ENCODE assay signal across 8 mouse cellular contexts in the genomic region with DNA sequence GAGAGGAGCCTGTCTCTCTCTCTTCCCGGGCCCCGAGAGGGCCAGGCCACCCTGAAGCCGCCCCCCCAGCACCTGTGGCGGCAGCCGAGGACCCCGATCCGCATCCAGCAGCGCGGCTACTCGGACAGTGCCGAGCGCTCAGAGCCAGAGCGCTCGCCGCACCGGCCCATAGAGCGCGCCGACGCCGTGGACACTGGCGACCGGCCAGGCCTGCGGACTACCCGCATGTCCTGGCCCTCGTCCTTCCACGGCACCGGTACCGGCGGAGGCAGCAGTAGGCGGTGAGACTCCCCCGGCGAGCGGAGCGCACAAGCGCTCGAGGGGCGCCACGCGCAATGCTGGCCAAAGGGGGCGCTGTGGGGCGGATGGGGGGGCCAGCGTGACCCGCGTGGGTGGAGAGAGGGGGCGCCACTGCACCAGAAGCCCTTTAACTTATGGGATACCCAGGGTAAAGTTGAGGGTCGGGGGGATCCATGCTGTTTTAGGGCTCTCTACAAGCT. TPM values are rescaled to one million over a fixed set of nuclear protein-coding genes. Genes with fewer than 3 reads are reported as not detected.
DNase-seq lines count a peak whose midpoint lies in the region; ATAC-seq and TF ChIP-seq lines count a peak whose summit lies in the region.

No protein-coding gene starts in this region.

- H3K27ac ChIP-seq in embryonic facial prominence, embryonic 11.5 days (replicated peaks; ENCODE audit: low read depth, low read length), result no peak overlapping the region
- H3K27ac ChIP-seq in hindbrain, embryonic 10.5 days, result peak overlapping the region; percentile 68
- peak overlapping the region; percentile 87 for H3K27ac ChIP-seq in limb, embryonic 10.5 days
- H3K27ac ChIP-seq in midbrain, postnatal 0 days (ENCODE audit: low read depth, low read length), result no peak overlapping the region

- H3K4me1 ChIP-seq in embryonic facial prominence, embryonic 11.5 days (ENCODE audit: control insufficient read depth, insufficient read depth, low read length), result peaks cover 14% of the 10 kb centered on the region
- H3K4me1 ChIP-seq in hindbrain, embryonic 10.5 days (replicated peaks), result peaks cover 63% of the 10 kb centered on the region
- peaks cover 64% of the 10 kb centered on the region for H3K4me1 ChIP-seq in limb, embryonic 10.5 days
- H3K4me1 ChIP-seq in midbrain, postnatal 0 days (ENCODE audit: insufficient read depth, low read length), result peaks cover 3% of the 10 kb centered on the region; the same call in 1 of the 2 replicates

- DNase-seq in adrenal gland, adult (ENCODE audit: inconsistent age in 2 of 2, low spot score in 1 of 2), result peak; percentile 60 to 76
- no peak for DNase-seq in adrenal gland, adult 8-10 months
- peak; percentile 51 for DNase-seq in 3134 (ENCODE audit: extremely low read depth, insufficient read length, low spot score)
- DNase-seq in embryonic facial prominence, embryonic 11.5 days (ENCODE audit: low spot score), result peak; percentile 60
- peak; percentile 59 for DNase-seq in hindbrain, embryonic 10.5 days (ENCODE audit: low spot score)
- peak; percentile 78 for DNase-seq in limb, embryonic 10.5 days (ENCODE audit: low spot score)
- DNase-seq in midbrain, postnatal 0 days (ENCODE audit: low spot score), result peak; percentile 28
- peak; percentile 67 for DNase-seq in thymus, postnatal 14 days

- peak overlapping the region; percentile 51 for H3K9ac ChIP-seq in embryonic facial prominence, embryonic 11.5 days (replicated peaks; ENCODE audit: low read length)
- peak overlapping the region; percentile 62 for H3K9ac ChIP-seq in midbrain, postnatal 0 days (replicated peaks; ENCODE audit: low read length, poor library complexity, severe bottlenecking)

- peak overlapping the region; percentile 49 for H3K4me3 ChIP-seq in embryonic facial prominence, embryonic 11.5 days (ENCODE audit: low read depth, low read length)
- peak overlapping the region; percentile 53 for H3K4me3 ChIP-seq in hindbrain, embryonic 10.5 days
- peak overlapping the region; percentile 63 for H3K4me3 ChIP-seq in limb, embryonic 10.5 days
- H3K4me3 ChIP-seq in midbrain, postnatal 0 days (ENCODE audit: low read depth, low read length), result peak overlapping the region; percentile 55

- peak overlapping the region; percentile 77 for H3K4me2 ChIP-seq in embryonic facial prominence, embryonic 11.5 days (ENCODE audit: low read depth, low read length)
- H3K4me2 ChIP-seq in midbrain, postnatal 0 days (ENCODE audit: low read depth, low read length, poor library complexity, severe bottlenecking), result peak overlapping the region; percentile 67

- no peak for ATAC-seq in embryonic facial prominence, embryonic 11.5 days (replicated peaks; ENCODE audit: insufficient number of reproducible peaks, low FRiP score, low TSS enrichment, low read depth)
- ATAC-seq in midbrain, postnatal 0 days (ENCODE audit: low FRiP score), result peak; percentile 32; the same call in 1 of the 2 replicates

- WGBS in embryonic facial prominence, embryonic 11.5 days, result 2% methylated on average over 41 of the region's 47 CpGs
- WGBS in hindbrain, embryonic 10.5 days, result 1% methylated on average over 47 of the region's 47 CpGs
- WGBS in limb, embryonic 10.5 days, result 1% methylated on average over 46 of the region's 47 CpGs
- WGBS in midbrain, postnatal 0 days, result under 1% methylated on average over 47 of the region's 47 CpGs

- TF ChIP-seq CTCF in midbrain, postnatal 0 days (IDR thresholded peaks at IDR 0.05), result peak; percentile 78

- H3K27me3 ChIP-seq in embryonic facial prominence, embryonic 11.5 days (ENCODE audit: control insufficient read depth, insufficient read depth, low read length), result peaks cover 39% of the 10 kb centered on the region
- peaks cover 74% of the 10 kb centered on the region for H3K27me3 ChIP-seq in hindbrain, embryonic 10.5 days (ENCODE audit: insufficient read depth, poor library complexity, severe bottlenecking)
- H3K27me3 ChIP-seq in limb, embryonic 10.5 days (ENCODE audit: low read depth, poor library complexity, severe bottlenecking), result peaks cover 62% of the 10 kb centered on the region
- H3K27me3 ChIP-seq in midbrain, postnatal 0 days (ENCODE audit: insufficient read depth, low read length), result peaks cover 50% of the 10 kb centered on the region

- no peaks in the 10 kb centered on the region for H3K9me3 ChIP-seq in embryonic facial prominence, embryonic 11.5 days (replicated peaks; ENCODE audit: control insufficient read depth, low read length)
- no peaks in the 10 kb centered on the region for H3K9me3 ChIP-seq in hindbrain, embryonic 10.5 days
- no peaks in the 10 kb centered on the region for H3K9me3 ChIP-seq in limb, embryonic 10.5 days (replicated peaks)
- H3K9me3 ChIP-seq in midbrain, postnatal 0 days (ENCODE audit: low read length), result no peaks in the 10 kb centered on the region

- H3K36me3 ChIP-seq in embryonic facial prominence, embryonic 11.5 days (replicated peaks; ENCODE audit: control insufficient read depth, insufficient read depth, low read depth, low read length), result no peaks in the 10 kb centered on the region
- H3K36me3 ChIP-seq in hindbrain, embryonic 10.5 days, result no peaks in the 10 kb centered on the region
- no peaks in the 10 kb centered on the region for H3K36me3 ChIP-seq in limb, embryonic 10.5 days
- no peaks in the 10 kb centered on the region for H3K36me3 ChIP-seq in midbrain, postnatal 0 days (ENCODE audit: insufficient read depth, low read length)

RNA-seq across cellular contexts. Expression of gene Pde4a, which starts 0.5 kb away (rescaled TPM):
- 10 to 100 TPM in 2 of 4 experiments, 1 to 10 TPM in 2; 5.7 to 13.4 (median 9.8) TPM for total RNA-seq in adrenal gland, adult 8-10 months (2022)
- 3.8 and 4.7 TPM in 2 replicates for polyA plus RNA-seq in embryonic facial prominence, embryonic 11.5 days (2014; fragmentation: Nextera tagmentation; extraction: Ambion mirVana)
- polyA plus RNA-seq in hindbrain, embryonic 10.5 days (2016; fragmentation: Nextera tagmentation; extraction: Ambion mirVana), result 3.7 and 6.5 TPM in 2 replicates
- polyA plus RNA-seq in limb, embryonic 10.5 days (2016; fragmentation: Nextera tagmentation; extraction: Ambion mirVana), result 3.6 and 4.5 TPM in 2 replicates
- total RNA-seq in midbrain, postnatal 0 days (2014; rRNA removed), result 40.7 and 46.5 TPM in 2 replicates
- 59.8 and 63.8 TPM in 2 replicates for polyA plus RNA-seq in midbrain, postnatal 0 days (2015; fragmentation: Nextera tagmentation; extraction: Ambion mirVana)

RNA-seq across cellular contexts. Expression of gene Cdc37, which starts 16.2 kb away (rescaled TPM):
- total RNA-seq in adrenal gland, adult 8-10 months (2022), result 100 to 1,000 TPM; 162 to 190 (median 174) TPM
- 371 and 374 TPM in 2 replicates for polyA plus RNA-seq in embryonic facial prominence, embryonic 11.5 days (2014; fragmentation: Nextera tagmentation; extraction: Ambion mirVana)
- 333 and 374 TPM in 2 replicates for polyA plus RNA-seq in hindbrain, embryonic 10.5 days (2016; fragmentation: Nextera tagmentation; extraction: Ambion mirVana)
- polyA plus RNA-seq in limb, embryonic 10.5 days (2016; fragmentation: Nextera tagmentation; extraction: Ambion mirVana), result 434 and 487 TPM in 2 replicates
- 29.0 and 37.7 TPM in 2 replicates for total RNA-seq in midbrain, postnatal 0 days (2014; rRNA removed)
- 179 and 186 TPM in 2 replicates for polyA plus RNA-seq in midbrain, postnatal 0 days (2015; fragmentation: Nextera tagmentation; extraction: Ambion mirVana)

RNA-seq across cellular contexts. Expression of gene Tyk2, which starts 35.0 kb away (rescaled TPM):
- 10 to 100 TPM; 15.3 to 30.3 (median 23.0) TPM for total RNA-seq in adrenal gland, adult 8-10 months (2022)
- 5.4 and 7.1 TPM in 2 replicates for polyA plus RNA-seq in embryonic facial prominence, embryonic 11.5 days (2014; fragmentation: Nextera tagmentation; extraction: Ambion mirVana)
- polyA plus RNA-seq in hindbrain, embryonic 10.5 days (2016; fragmentation: Nextera tagmentation; extraction: Ambion mirVana), result 15.3 and 15.5 TPM in 2 replicates
- 11.5 and 15.3 TPM in 2 replicates for polyA plus RNA-seq in limb, embryonic 10.5 days (2016; fragmentation: Nextera tagmentation; extraction: Ambion mirVana)
- total RNA-seq in midbrain, postnatal 0 days (2014; rRNA removed), result 9.8 and 9.9 TPM in 2 replicates
- polyA plus RNA-seq in midbrain, postnatal 0 days (2015; fragmentation: Nextera tagmentation; extraction: Ambion mirVana), result 4.8 and 5.4 TPM in 2 replicates

Comparison
In these comparisons a context has a peak if more than half of its experiments do, and no peak if none do; other contexts are left out.
1. H3K27ac ChIP-seq: peak in hindbrain, embryonic 10.5 days (single experiment) and limb, embryonic 10.5 days (single experiment); none in embryonic facial prominence, embryonic 11.5 days (single experiment) and midbrain, postnatal 0 days (single experiment).
2. Peak in every context shown above with its lines, with median percentiles within 50 percentile points of each other: H3K4me3 ChIP-seq.